Mouse (Mus musculus) heart, adult 18-20 months (tissue): ENCODE data around the gene Ankmy1. TPM values are rescaled to one million over a fixed set of nuclear protein-coding genes. Genes with fewer than 3 reads are reported as not detected.

Source experiments
- DNase-seq, 2 experiments: peaks; one replicate each; pipeline ENCODE4 v3.0.0; 2021 to 2022; ENCODE audit warnings: mixed read lengths in 1 of 2
- microRNA-seq, 2 experiments: library from miRNA; unstranded; fragments of <30 nt; microRNA quantifications; one replicate each; pipeline ENCODE4 v1.2.0; 2022
- total RNA-seq, 2 experiments: library from RNA; stranded (reverse); gene quantifications; 2 replicates each; pipeline ENCODE4 v1.2.3; 2021

Ankmy1 gene
- total RNA-seq, 2 experiments from 2014 or later: not detected

GRCm38 (mm10) chr1:92830626-92831187, 72.0 kb downstream of the Ankmy1 start:
- DNase-seq: no peak

GRCm38 (mm10) chr1:92815756-92816294, 86.9 kb downstream of the Ankmy1 start:
- no peak for DNase-seq

- no peak for DNase-seq
These were observed 87.6 kb downstream of the Ankmy1 start for GRCm38 (mm10) chr1:92815100-92815499.

- DNase-seq: no peak
These were observed 88.4 kb downstream of the Ankmy1 start for GRCm38 (mm10) chr1:92814319-92814718.

Small RNA genes lying within 50 kb of the gene (microRNA-seq; reads per million reads assigned to microRNA genes)
- 17,782 to 39,522 reads per million in 2 experiments for gene Mir149

Other genes with a start within 250 kb of the Ankmy1 start
- 100 to 1,000 TPM; 467 to 480 TPM for gene Gpc1, start 71.3 kb downstream of the Ankmy1 start, total RNA-seq
- 10 to 100 TPM; 16.9 to 18.5 TPM for gene Dusp28, start 4.1 kb upstream of the Ankmy1 start, total RNA-seq
- gene Rnpepl1, start 7.9 kb upstream of the Ankmy1 start, total RNA-seq: 10 to 100 TPM; 69.4 to 69.9 TPM
- gene Capn10, start 31.5 kb upstream of the Ankmy1 start, total RNA-seq: 1 to 10 TPM; 5.6 to 7.2 TPM
- gene Gpr35, start 48.0 kb upstream of the Ankmy1 start, total RNA-seq: under 1 TPM; 0.59 to 0.62 TPM
- gene Aqp12, start 103.4 kb upstream of the Ankmy1 start, total RNA-seq: not detected
- 1 to 10 TPM; 1.2 to 1.8 TPM for gene Kif1a, start 199.0 kb upstream of the Ankmy1 start, total RNA-seq
- not detected for gene Agxt, start 232.3 kb upstream of the Ankmy1 start, total RNA-seq